Mouse (Mus musculus) forebrain, embryonic 16.5 days (tissue): ENCODE measurements at regions not wholly inside any gene's neighbourhood (a gene's known extent, or its start where the extent isn't known, plus 50 kb on each side); places are given as distances from the start of the nearest gene placed in this dataset.
A peak's percentile ranks its signal among the peaks of the same experiment; 100 is the strongest.

Source experiments
- ATAC-seq: fragments of 200-750 bp; cut with Nextera tagmentation; 2 replicates; pipeline ENCODE4 v1.8.0; 2017; ENCODE audit warnings: mild to moderate bottlenecking, moderate library complexity
- H3K27ac ChIP-seq: fragments of 300-500 bp; sonication (generic); 2 replicates; pipeline ENCODE4 v1.5.1; 2014; ENCODE audit warnings: low read length, control low read depth
- H3K27me3 ChIP-seq: fragments of 300-500 bp; sonication (generic); replicated peaks from 2 replicates; pipeline ENCODE4 v1.6.1; 2014; ENCODE audit warnings: low read length; ENCODE audit not compliant: control insufficient read depth, insufficient read depth
- H3K36me3 ChIP-seq: fragments of 300-500 bp; sonication (generic); 2 replicates; pipeline ENCODE4 v1.6.1; 2014; ENCODE audit not compliant: control insufficient read depth, insufficient read depth
- H3K4me1 ChIP-seq: fragments of 300-500 bp; sonication (generic); replicated peaks from 2 replicates; pipeline ENCODE4 v1.6.1; 2014; ENCODE audit warnings: low read length; ENCODE audit not compliant: control insufficient read depth, insufficient read depth
- H3K4me2 ChIP-seq: fragments of 300-500 bp; sonication (generic); 2 replicates; pipeline ENCODE4 v1.6.1; 2014; ENCODE audit warnings: mild to moderate bottlenecking, low read length, control low read depth
- H3K4me3 ChIP-seq: fragments of 300-500 bp; sonication (generic); replicated peaks from 2 replicates; pipeline ENCODE4 v1.5.1; 2014; ENCODE audit warnings: mild to moderate bottlenecking, low read length, control low read depth
- H3K9ac ChIP-seq: fragments of 300-500 bp; sonication (generic); replicated peaks from 2 replicates; pipeline ENCODE4 v1.6.1; 2014; ENCODE audit warnings: low read depth, low read length, control low read depth
- H3K9me3 ChIP-seq: fragments of 300-500 bp; sonication (generic); 2 replicates; pipeline ENCODE4 v1.6.1; 2016; ENCODE audit warnings: low read length; ENCODE audit not compliant: control insufficient read depth
- WGBS: fragments of 180-500 bp; shearing (Covaris S2); extraction: QIAGEN DNeasy Blood & Tissue Kit; methylation state at CpG from one replicate; pipeline ENCODE4 v1.1.7; 2014; 5-methylcytosine and 5-hydroxymethylcytosine counted together

GRCm38 (mm10) chr15:96944741-96945140 lies 111.0 kb downstream of the Slc38a4 start:
- Histone ChIP-seq H3K9me3 (no peaks in the 10 kb centered on the region), H3K4me2 (no peak overlapping the region), H3K36me3 (no peaks in the 10 kb centered on the region), H3K9ac (no peak overlapping the region), H3K4me3 (no peak overlapping the region), H3K4me1 (no peaks in the 10 kb centered on the region), H3K27me3 (no peaks in the 10 kb centered on the region), H3K27ac (no peak overlapping the region)
- ATAC-seq: no peak
- WGBS: 98% methylated on average over 4 of the region's 4 CpGs

GRCm38 (mm10) chr15:96942651-96943050 lies 113.1 kb downstream of the Slc38a4 start:
- no peak overlapping the region for H3K27ac ChIP-seq
- no peak overlapping the region for H3K9ac ChIP-seq
- no peaks in the 10 kb centered on the region for H3K36me3 ChIP-seq
- no peaks in the 10 kb centered on the region for H3K4me1 ChIP-seq
- no peak overlapping the region for H3K4me3 ChIP-seq
- no peaks in the 10 kb centered on the region for H3K27me3 ChIP-seq
- ATAC-seq: no peak
- WGBS: 88% methylated on average over 4 of the region's 4 CpGs
- no peaks in the 10 kb centered on the region for H3K9me3 ChIP-seq
- H3K4me2 ChIP-seq: no peak overlapping the region

GRCm38 (mm10) chr15:96938406-96938805 lies 117.3 kb downstream of the Slc38a4 start:
- Histone ChIP-seq H3K27ac (no peak overlapping the region), H3K36me3 (no peaks in the 10 kb centered on the region), H3K4me3 (no peak overlapping the region), H3K9me3 (no peaks in the 10 kb centered on the region), H3K27me3 (no peaks in the 10 kb centered on the region), H3K9ac (no peak overlapping the region), H3K4me1 (peaks cover 4% of the 10 kb centered on the region), H3K4me2 (no peak overlapping the region)
- ATAC-seq: no peak
- 80% methylated on average over 4 of the region's 4 CpGs for WGBS

- Histone ChIP-seq H3K4me3 (no peak overlapping the region), H3K27me3 (no peaks in the 10 kb centered on the region), H3K9me3 (no peaks in the 10 kb centered on the region), H3K27ac (no peak overlapping the region), H3K4me1 (peaks cover 4% of the 10 kb centered on the region), H3K9ac (no peak overlapping the region), H3K36me3 (no peaks in the 10 kb centered on the region), H3K4me2 (no peak overlapping the region)
- 80% methylated on average over 6 of the region's 6 CpGs for WGBS
- no peak for ATAC-seq
These were observed 118.1 kb downstream of the Slc38a4 start for GRCm38 (mm10) chr15:96937623-96938022.

GRCm38 (mm10) chr15:96936705-96937346 lies 118.9 kb downstream of the Slc38a4 start:
- Histone ChIP-seq H3K9ac (peak overlapping the region; percentile 57), H3K9me3 (no peaks in the 10 kb centered on the region), H3K4me2 (peak overlapping the region; percentile 53), H3K4me1 (peaks cover 4% of the 10 kb centered on the region), H3K27ac (no peak overlapping the region), H3K36me3 (no peaks in the 10 kb centered on the region), H3K27me3 (no peaks in the 10 kb centered on the region), H3K4me3 (peak overlapping the region; percentile 27; the same call in 1 of the 2 replicates)
- peak; percentile 96 for ATAC-seq
- 5% methylated on average over 18 of the region's 18 CpGs for WGBS

- peaks cover 4% of the 10 kb centered on the region for H3K4me1 ChIP-seq
- no peak overlapping the region for H3K27ac ChIP-seq
- H3K27me3 ChIP-seq: no peaks in the 10 kb centered on the region
- 83% methylated on average over 5 of the region's 5 CpGs for WGBS
- H3K9ac ChIP-seq: peak overlapping the region; percentile 57
- no peaks in the 10 kb centered on the region for H3K9me3 ChIP-seq
- ATAC-seq: no peak
- no peaks in the 10 kb centered on the region for H3K36me3 ChIP-seq
- H3K4me2 ChIP-seq: peak overlapping the region; percentile 53; the same call in 1 of the 2 replicates
- no peak overlapping the region; the same call in 1 of the 2 replicates for H3K4me3 ChIP-seq
These were observed 119.5 kb downstream of the Slc38a4 start for GRCm38 (mm10) chr15:96936216-96936615.

- H3K4me3 ChIP-seq: no peak overlapping the region
- no peak for ATAC-seq
- no peak overlapping the region for H3K27ac ChIP-seq
- H3K27me3 ChIP-seq: no peaks in the 10 kb centered on the region
- no peak overlapping the region for H3K4me2 ChIP-seq
- H3K9ac ChIP-seq: no peak overlapping the region
- H3K9me3 ChIP-seq: no peaks in the 10 kb centered on the region
- 14% methylated on average over 3 of the region's 3 CpGs for WGBS
- H3K4me1 ChIP-seq: peaks cover 4% of the 10 kb centered on the region
- H3K36me3 ChIP-seq: no peaks in the 10 kb centered on the region
These were observed 122.3 kb downstream of the Slc38a4 start for GRCm38 (mm10) chr15:96933451-96933850.

- Histone ChIP-seq H3K36me3 (no peaks in the 10 kb centered on the region), H3K4me1 (no peaks in the 10 kb centered on the region; the same call in 1 of the 2 replicates), H3K27me3 (no peaks in the 10 kb centered on the region), H3K4me2 (no peak overlapping the region), H3K27ac (no peak overlapping the region), H3K9ac (no peak overlapping the region), H3K4me3 (no peak overlapping the region), H3K9me3 (no peaks in the 10 kb centered on the region)
- WGBS: 79% methylated on average over 6 of the region's 6 CpGs
- ATAC-seq: no peak
These were observed 125.2 kb downstream of the Slc38a4 start for GRCm38 (mm10) chr15:96930531-96930930.

GRCm38 (mm10) chr15:96929788-96930187 lies 126.0 kb downstream of the Slc38a4 start:
- H3K36me3 ChIP-seq: no peaks in the 10 kb centered on the region
- no peak overlapping the region for H3K9ac ChIP-seq
- no peaks in the 10 kb centered on the region for H3K9me3 ChIP-seq
- H3K4me1 ChIP-seq: no peaks in the 10 kb centered on the region; the same call in 1 of the 2 replicates
- 77% methylated on average over 4 of the region's 4 CpGs for WGBS
- H3K27ac ChIP-seq: no peak overlapping the region
- no peak overlapping the region for H3K4me2 ChIP-seq
- ATAC-seq: no peak
- no peaks in the 10 kb centered on the region for H3K27me3 ChIP-seq
- no peak overlapping the region for H3K4me3 ChIP-seq

- Histone ChIP-seq H3K9ac (no peak overlapping the region), H3K36me3 (no peaks in the 10 kb centered on the region), H3K4me3 (no peak overlapping the region), H3K4me2 (no peak overlapping the region), H3K27me3 (no peaks in the 10 kb centered on the region), H3K9me3 (no peaks in the 10 kb centered on the region), H3K27ac (no peak overlapping the region), H3K4me1 (no peaks in the 10 kb centered on the region; the same call in 1 of the 2 replicates)
- 87% methylated on average over 4 of the region's 4 CpGs for WGBS
- no peak for ATAC-seq
These were observed 127.1 kb downstream of the Slc38a4 start for GRCm38 (mm10) chr15:96928692-96929091.
